In genomic region chr6:60924676-60925075, GRCm38 (mm10) we compare ENCODE assay signal across 4 mouse cellular contexts. TPM values are rescaled to one million over a fixed set of nuclear protein-coding genes. Genes with fewer than 3 reads are reported as not detected.
"Had no signal": no experiment of that assay in that cellular context is flagged by ENCODE, and none has a peak within 500 bp of the region (broad histone marks: within the 10 kb centered on the region; RNA-seq: fewer than 3 reads in every experiment).

Gene Mmrn1 (plus strand): TSS chr6:60924976.

RNA-seq across cellular contexts. Expression of gene Mmrn1, which starts in this region (rescaled TPM):
- total RNA-seq: left cerebral cortex, adult 18-20 months; left cerebral cortex, adult 8-10 months; megakaryocyte, adult 5-6 weeks had no signal
- polyA plus RNA-seq: myocyte had no signal
